Mouse (Mus musculus): ENCODE results near the gene 2700097O09Rik.
"Not testable (repeated sequence)": the region's sequence is repeated elsewhere in the genome, so short reads cannot be mapped to it uniquely, and the experiment has no call there.

Gene 2700097O09Rik

GRCm38 (mm10) chr12:55041011-55041410, 38.9 kb downstream of the 2700097O09Rik start:
- DNase-seq (ENCODE audit: low spot score) = no peak

GRCm38 (mm10) chr12:55027088-55027487, 52.8 kb downstream of the 2700097O09Rik start:
- DNase-seq (ENCODE audit: low spot score) = no peak

GRCm38 (mm10) chr12:55023284-55023683, 56.6 kb downstream of the 2700097O09Rik start:
- no peak for DNase-seq (ENCODE audit: low spot score)

GRCm38 (mm10) chr12:55019421-55019877, 60.5 kb downstream of the 2700097O09Rik start:
- no peak for DNase-seq (ENCODE audit: low spot score)

- no peak for DNase-seq (ENCODE audit: low spot score)
Observed at GRCm38 (mm10) chr12:55017119-55017721, 62.7 kb downstream of the 2700097O09Rik start.

- no peak for DNase-seq (ENCODE audit: low spot score)
Observed at GRCm38 (mm10) chr12:55016339-55017118, 63.4 kb downstream of the 2700097O09Rik start.

GRCm38 (mm10) chr12:55015428-55015827, 64.5 kb downstream of the 2700097O09Rik start:
- no peak for DNase-seq (ENCODE audit: low spot score)

GRCm38 (mm10) chr12:55013626-55014398, 66.1 kb downstream of the 2700097O09Rik start, which contains the start of gene Baz1a:
Baz1a (minus strand) TSS chr12:55014348.
- no peak for DNase-seq (ENCODE audit: low spot score)

GRCm38 (mm10) chr12:55013031-55013430, 66.9 kb downstream of the 2700097O09Rik start:
- DNase-seq (ENCODE audit: low spot score) = no peak

- DNase-seq (ENCODE audit: low spot score) = no peak
Observed at GRCm38 (mm10) chr12:55007361-55008008, 72.4 kb downstream of the 2700097O09Rik start.

GRCm38 (mm10) chr12:55006071-55006470, 73.8 kb downstream of the 2700097O09Rik start:
- DNase-seq (ENCODE audit: low spot score) = no peak

- no peak for DNase-seq (ENCODE audit: low spot score)
Observed at GRCm38 (mm10) chr12:55004396-55004795, 75.5 kb downstream of the 2700097O09Rik start.

- DNase-seq (ENCODE audit: low spot score) = no peak
Observed at GRCm38 (mm10) chr12:55003843-55004242, 76.1 kb downstream of the 2700097O09Rik start.

- DNase-seq (ENCODE audit: low spot score) = not testable (repeated sequence)
Observed at GRCm38 (mm10) chr12:55002532-55002931, 77.4 kb downstream of the 2700097O09Rik start.

GRCm38 (mm10) chr12:54999016-54999690, 80.8 kb downstream of the 2700097O09Rik start:
- no peak for DNase-seq (ENCODE audit: low spot score)

- DNase-seq (ENCODE audit: low spot score) = no peak
Observed at GRCm38 (mm10) chr12:54998411-54998810, 81.5 kb downstream of the 2700097O09Rik start.

- no peak for DNase-seq (ENCODE audit: low spot score)
Observed at GRCm38 (mm10) chr12:54996979-54997474, 82.9 kb downstream of the 2700097O09Rik start.

GRCm38 (mm10) chr12:54995965-54996364, 83.9 kb downstream of the 2700097O09Rik start:
- DNase-seq (ENCODE audit: low spot score) = no peak

Measured in testis, postnatal 14 days (tissue).